Mouse (Mus musculus) layer of hippocampus, adult 11-12 months (tissue): ENCODE results near the gene Serpinb6c.
A peak's percentile ranks its signal among the peaks of the same experiment; 100 is the strongest.
"Not testable (repeated sequence)": the region's sequence is repeated elsewhere in the genome, so short reads cannot be mapped to it uniquely, and the experiment has no call there.

Experiments used
- DNase-seq: peaks from one replicate; pipeline ENCODE4 v3.0.0; 2022; ENCODE audit warnings: low spot score

Gene Serpinb6c

DNA sequence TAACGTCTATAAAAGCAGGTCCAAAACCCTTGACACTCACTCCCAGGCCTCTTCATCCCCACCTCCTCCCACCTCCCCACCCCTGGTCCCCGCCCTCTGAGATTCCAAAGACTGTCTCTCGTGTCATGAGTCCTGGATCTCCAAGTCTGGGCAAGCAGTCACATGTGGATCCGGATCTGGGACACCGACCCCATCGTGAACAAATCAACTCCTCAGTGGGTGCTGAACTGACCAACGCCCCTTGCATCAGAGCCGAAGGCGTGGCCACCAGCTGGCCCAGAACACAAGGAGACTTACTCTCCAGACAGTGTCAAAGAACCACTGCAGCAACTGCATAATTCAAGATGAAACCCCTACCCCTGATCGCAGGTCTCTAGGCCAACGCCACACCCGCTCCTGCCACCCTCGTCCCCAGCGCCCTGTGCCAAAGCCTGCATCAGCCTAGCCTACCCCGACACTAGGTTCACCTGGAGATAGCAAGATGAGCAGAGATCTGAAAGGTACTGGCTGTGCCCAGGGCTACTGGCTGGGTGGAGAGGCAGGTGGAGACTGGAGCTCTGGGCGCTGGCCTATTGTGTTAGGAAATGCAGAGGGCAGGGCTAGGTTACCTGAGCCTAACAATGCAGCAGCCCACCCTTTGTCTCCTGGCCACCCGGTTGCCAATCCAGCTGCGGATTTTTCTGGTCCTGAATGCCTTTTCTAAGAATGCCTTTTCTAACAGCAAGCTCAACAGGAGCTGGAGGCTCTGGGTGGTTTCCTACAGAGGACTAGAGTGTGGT lies at the start of gene Serpinb6c:
Serpinb6c (minus strand) TSS at position 533 of the 779 bp plus-strand sequence.
- DNase-seq: no peak

- no peak for DNase-seq
Measured at GRCm38 (mm10) chr13:33952947-33953346, 47.4 kb upstream of the Serpinb6c start.

GRCm38 (mm10) chr13:33952075-33952449 lies 46.6 kb upstream of the Serpinb6c start:
- no peak for DNase-seq

DNA sequence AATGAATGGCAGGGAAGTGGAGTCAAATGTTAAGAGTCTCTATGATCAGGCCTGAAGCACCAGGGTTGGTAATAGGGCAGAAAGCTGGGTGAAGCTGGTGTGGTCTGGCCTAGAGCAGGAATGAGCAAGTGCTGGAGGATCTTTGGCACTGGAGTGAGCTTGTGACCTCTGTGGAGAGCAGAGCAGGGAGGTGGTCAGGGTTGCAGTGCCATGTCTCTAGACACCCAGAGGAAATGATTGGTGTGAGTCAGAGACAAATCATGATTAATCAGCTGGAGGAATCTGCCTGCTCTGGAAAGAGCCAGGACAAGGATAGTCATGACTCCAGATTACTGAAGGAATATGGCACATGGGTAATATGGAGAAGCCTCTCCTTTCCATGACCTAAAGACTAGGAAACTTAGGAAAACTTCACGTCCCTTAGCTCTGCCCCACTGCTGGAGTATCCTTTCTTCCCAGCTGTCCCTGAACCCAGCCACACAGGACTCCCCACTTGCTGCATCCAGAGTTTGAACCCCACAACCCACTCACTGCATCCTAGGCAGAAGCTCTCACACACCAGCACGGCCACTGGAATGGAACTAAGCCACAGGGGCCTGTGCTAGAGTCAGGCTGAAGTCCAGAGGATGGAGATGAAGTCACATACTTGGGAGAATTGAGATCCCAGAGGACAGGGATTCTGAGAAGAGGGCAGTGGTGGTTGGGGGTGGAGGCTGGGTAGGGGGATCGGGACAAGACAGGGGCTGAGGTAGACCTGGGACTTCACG lies 46.0 kb upstream of the Serpinb6c start:
- DNase-seq: no peak

DNA sequence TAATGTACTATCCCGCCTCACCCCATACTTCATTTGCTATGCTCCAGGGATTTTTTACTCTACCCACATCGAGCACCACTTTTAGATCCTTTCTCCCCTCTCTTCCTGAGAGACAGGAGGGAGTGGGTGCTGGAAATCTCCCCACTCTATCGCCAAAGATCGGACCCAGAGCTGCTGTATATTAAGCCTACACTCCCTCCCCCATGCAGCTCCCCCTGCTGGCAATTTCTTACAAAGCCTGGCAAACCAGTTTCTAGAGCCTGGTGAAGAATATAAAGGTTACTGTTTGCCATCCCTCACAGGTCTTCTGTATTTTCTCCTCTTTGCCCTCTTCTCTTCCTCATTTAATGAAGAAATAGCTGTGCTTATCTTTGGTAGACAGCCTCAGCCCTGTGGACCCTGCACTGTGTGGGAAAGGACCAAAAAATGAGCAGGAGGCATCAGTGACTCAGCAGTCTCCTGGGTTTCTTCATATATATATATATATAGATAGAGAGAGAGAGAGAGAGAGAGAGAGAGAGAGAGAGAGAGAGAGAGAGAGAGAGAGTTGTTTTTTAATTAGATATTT lies 36.8 kb upstream of the Serpinb6c start:
- DNase-seq: peak; percentile 17

- no peak for DNase-seq
Measured at GRCm38 (mm10) chr13:33941288-33941808, 35.8 kb upstream of the Serpinb6c start.

- not testable (repeated sequence) for DNase-seq
Measured at GRCm38 (mm10) chr13:33937587-33937986, 32.1 kb upstream of the Serpinb6c start.

DNA sequence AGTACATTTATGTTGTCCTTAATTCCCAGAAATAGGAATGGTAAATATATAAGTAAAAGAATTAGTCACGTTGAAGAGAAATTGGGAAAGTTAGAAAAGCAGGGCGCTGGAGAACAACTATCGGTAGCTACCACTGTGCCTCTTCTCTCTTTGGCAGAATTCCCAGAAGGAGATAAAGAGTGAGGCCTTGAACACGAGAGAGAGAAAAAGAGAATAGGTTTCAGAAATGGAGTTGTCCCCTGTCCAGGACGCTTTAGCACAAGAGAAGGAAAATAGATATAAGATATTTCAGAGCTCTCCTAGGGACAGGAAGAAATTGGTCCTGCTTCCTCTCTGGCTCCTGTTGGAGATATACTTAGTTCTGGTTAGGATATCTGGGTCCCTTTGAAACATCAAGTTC lies 31.6 kb upstream of the Serpinb6c start:
- DNase-seq: no peak

DNA sequence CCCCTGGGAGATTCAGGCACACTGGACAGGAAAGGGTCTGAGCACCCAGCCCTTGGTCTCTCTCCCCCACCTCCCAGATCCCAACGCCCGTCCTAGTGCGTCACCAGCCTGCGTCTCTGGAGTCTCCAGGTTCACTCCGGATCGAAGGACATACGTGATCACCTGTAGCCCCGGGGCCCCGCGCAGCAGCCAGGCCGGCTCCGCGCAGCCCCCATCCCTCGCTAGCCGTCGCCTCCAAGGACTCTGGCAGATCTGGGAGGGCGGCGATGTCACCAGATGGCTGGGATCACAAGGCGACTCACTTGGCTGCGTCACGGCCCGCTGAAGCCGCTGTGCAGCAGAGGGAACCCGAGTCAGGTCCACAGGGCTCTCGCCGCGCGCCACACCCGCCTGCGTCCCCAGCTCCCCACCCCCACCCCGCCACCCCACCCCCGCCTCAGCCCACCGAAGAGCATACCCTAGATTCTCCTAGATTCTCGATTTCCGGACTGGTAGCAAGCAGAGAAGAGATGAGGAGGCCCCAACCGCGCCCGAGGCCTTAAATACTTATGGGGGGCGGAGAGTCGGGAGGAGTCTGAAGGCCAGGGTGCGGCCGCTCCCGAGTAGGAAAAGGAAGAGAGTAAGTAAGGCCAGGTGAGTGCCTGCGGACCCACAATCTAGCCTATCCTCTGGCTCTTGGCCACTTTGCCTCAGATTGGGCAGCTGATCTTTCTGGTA lies 30.1 kb upstream of the Serpinb6c start:
- DNase-seq: peak; percentile 53

GRCm38 (mm10) chr13:33934743-33935142 lies 29.2 kb upstream of the Serpinb6c start:
- DNase-seq: no peak

DNA sequence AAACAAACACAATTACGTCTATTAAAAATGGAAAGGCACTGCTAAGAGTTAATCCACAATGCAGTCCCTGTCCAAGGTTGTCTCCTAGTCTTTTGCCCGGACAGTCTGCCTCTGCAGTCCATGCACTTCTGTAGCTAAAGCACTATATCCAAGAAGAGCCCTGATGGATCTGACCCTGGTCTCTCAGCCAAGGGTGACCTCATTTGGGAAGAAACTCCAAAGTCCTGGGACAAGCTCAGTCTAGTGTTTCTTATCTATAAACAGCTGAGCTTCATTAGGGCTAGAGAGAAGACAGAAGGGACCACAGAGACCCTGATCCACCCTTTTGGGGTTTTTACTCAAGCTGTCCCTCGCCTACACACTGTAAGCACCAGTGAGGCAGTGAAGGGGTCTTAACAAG lies 25.4 kb upstream of the Serpinb6c start:
- DNase-seq: no peak

GRCm38 (mm10) chr13:33930281-33930680 lies 24.8 kb upstream of the Serpinb6c start:
- DNase-seq: no peak

DNA sequence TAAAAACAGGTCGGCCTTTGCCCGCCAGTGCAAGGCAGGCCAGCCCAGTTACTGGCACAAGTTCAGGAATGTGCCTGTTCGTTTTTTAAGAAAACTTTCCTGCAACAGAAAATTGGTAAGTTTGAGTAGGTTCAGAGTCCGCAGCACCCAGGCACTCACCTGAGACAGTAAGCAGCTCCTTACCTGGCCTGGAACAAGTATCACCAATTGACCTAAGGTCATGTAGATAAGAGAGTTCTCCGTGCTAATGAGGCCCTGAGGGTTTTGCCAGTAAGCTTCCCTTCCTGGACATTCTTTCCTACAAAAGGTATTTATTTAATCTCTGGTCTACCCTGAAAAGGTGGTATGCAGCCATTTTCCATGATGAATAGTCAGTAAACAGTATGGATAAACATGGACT lies 16.2 kb upstream of the Serpinb6c start:
- DNase-seq: no peak

DNA sequence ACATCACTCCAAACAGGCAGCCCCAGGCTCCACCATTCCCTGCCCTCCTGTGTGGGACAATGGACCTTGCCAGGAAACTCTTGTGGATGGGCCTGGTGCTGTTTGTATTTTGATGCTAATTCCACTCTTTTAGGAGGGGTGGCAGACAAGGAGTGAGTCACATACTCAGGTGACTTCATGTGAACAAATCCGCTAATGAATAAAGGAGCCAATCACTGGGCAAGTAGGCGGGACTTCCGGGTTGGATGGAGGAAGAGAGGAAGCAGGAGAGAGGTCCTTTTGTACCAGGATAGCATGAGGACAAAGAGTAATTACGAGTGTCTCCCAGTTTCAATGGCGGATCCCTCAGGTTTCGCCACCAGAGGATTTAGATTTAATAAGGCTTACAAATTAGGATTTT lies 15.5 kb upstream of the Serpinb6c start:
- no peak for DNase-seq

DNA sequence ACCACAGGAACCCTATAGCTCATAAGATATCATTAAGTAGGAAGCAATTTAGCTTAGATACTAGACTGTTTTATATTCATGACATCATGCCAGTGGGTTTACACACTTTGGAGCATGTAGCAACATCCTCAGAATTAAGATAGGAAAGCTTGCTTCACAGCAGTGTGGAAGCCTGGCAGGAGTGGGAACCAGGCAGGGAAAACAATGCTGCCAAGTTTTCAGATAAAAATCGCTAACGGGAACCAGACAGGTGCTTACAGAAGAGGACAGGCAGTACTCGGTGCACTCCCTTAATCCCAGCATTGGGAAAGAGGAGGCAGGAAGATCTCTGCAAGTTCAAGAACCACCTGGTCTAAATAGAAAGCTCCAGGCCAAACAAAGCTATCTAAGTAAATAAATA lies 1.3 kb upstream of the Serpinb6c start:
- DNase-seq: no peak

- DNase-seq: no peak
Measured at GRCm38 (mm10) chr13:33903290-33903689, 2.2 kb downstream of the Serpinb6c start.

- peak; percentile 21 for DNase-seq
Measured at GRCm38 (mm10) chr13:33894207-33894606, 11.3 kb downstream of the Serpinb6c start.

DNA sequence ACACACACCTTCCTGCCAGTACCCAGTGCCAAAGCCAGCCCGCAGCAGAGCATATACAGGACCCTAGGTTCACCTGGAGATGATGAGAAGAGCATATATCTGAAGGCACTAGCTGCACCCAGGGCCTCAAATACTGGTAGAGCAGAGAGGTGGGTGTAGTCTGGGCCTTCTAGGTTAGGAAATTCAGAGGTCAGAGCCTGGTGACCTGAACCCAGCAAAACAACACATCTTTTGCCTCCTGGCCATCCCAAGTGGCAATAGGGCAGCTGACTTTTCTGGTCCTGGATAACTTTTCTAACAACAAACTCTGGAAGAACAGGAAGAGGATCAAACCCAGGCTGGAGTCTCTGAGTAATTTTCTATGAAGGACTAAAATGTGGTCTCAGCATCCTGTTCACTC lies 62.2 kb downstream of the Serpinb6c start, which contains the start of gene Serpinb6e:
Serpinb6e (minus strand) TSS at position 101 of the 400 bp plus-strand sequence.
- DNase-seq: no peak

- DNase-seq: no peak
Measured at GRCm38 (mm10) chr13:33830751-33831150, 74.8 kb downstream of the Serpinb6c start.
